Mouse (Mus musculus) G1E (cell line): Measurements from ENCODE around the gene En2. TPM values are rescaled to one million over a fixed set of nuclear protein-coding genes. Genes with fewer than 3 reads are reported as not detected.
A peak's percentile ranks its signal among the peaks of the same experiment; 100 is the strongest.

Experiments used
- ATAC-seq: 2 replicates; pipeline ENCODE4 v1.8.0; 2016; ENCODE audit warnings: mild to moderate bottlenecking; ENCODE audit not compliant: insufficient number of reproducible peaks, poor library complexity, low FRiP score, severe bottlenecking; ENCODE audit errors: extremely low read depth
- DNase-seq: peaks from one replicate; pipeline ENCODE4 v3.0.0; 2012; ENCODE audit warnings: low spot score
- H3K27me3 ChIP-seq: 2 replicates; pipeline ENCODE4 v1.6.1; 2012; ENCODE audit warnings: mild to moderate bottlenecking, low read length, inconsistent platforms; ENCODE audit not compliant: insufficient read depth
- H3K36me3 ChIP-seq: replicated peaks from 2 replicates; pipeline ENCODE3; 2012; ENCODE audit warnings: mild to moderate bottlenecking, inconsistent platforms
- H3K4me1 ChIP-seq: 2 replicates; pipeline ENCODE4 v1.6.1; 2012; ENCODE audit warnings: low read depth, low read length, inconsistent platforms, mixed read lengths; ENCODE audit not compliant: insufficient read depth
- H3K4me3 ChIP-seq: 2 replicates; pipeline ENCODE4 v1.5.1; 2012; ENCODE audit warnings: low read depth, mild to moderate bottlenecking, inconsistent platforms, low read length, moderate library complexity, mixed read lengths
- H3K9me3 ChIP-seq: replicated peaks from 2 replicates; pipeline ENCODE4 v1.6.1; 2012; ENCODE audit warnings: inconsistent platforms
- CTCF ChIP-seq: IDR thresholded peaks from 2 replicates; pipeline ENCODE4 v1.5.1; 2012; ENCODE audit warnings: low read depth, low read length, inconsistent platforms, mixed read lengths
- GATA1 ChIP-seq: IDR thresholded peaks from 2 replicates; pipeline ENCODE4 v1.6.1; 2012; ENCODE audit warnings: borderline replicate concordance, low read length, inconsistent platforms, mixed read lengths
- GATA2 ChIP-seq: IDR thresholded peaks from 2 replicates; pipeline ENCODE4 v1.6.1; 2012; ENCODE audit warnings: low read depth, low read length, inconsistent platforms, borderline replicate concordance
- POLR2AphosphoS5 ChIP-seq: IDR thresholded peaks from 2 replicates; pipeline ENCODE4 v1.6.1; 2012; ENCODE audit warnings: low read depth, low read length, inconsistent platforms; ENCODE audit not compliant: insufficient replicate concordance
- TAL1 ChIP-seq: conservative IDR thresholded peaks from 2 replicates; pipeline ENCODE4 v1.6.1; 2012; ENCODE audit warnings: low read depth, low read length, inconsistent platforms, mixed read lengths
- polyA plus RNA-seq: library from polyadenylated mRNA; stranded (reverse); fragments of >175 nt; gene quantifications from 2 replicates; pipeline ENCODE4 v1.2.3, GENCODE M21; 2012
- total RNA-seq, 2 experiments: library from RNA; stranded (forward) in 1 of 2; stranded (reverse) in 1 of 2; fragments of 200-1000 nt in 1 of 2; fragments of >200 nt in 1 of 2; fragmentation: Nextera tagmentation in 1 of 2; gene quantifications; 2 replicates each; pipeline ENCODE4 v1.2.3; 2014 to 2017

Gene En2
- total and polyA plus RNA-seq, 3 experiments, result not detected

DNA sequence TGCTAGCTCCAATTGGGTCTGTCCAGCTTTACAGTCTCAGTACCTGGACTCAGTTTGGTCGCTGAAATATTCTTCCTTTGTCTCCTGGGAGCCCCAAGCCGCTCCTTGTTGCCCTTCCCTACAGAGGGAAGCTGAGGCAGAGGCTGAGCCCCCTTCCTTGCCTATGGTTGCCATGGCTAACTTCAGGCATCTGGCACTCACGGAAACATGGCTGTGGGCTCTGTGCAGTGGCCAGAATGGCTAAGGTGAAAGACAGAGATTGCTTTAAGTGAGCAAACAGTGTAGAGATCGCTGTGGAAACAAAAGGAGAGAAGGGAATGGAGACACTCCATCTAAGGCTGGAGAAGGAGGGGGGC is 26.6 kb downstream of the En2 start:
- H3K36me3 ChIP-seq, result no peaks in the 10 kb centered on the region
- H3K9me3 ChIP-seq, result no peaks in the 10 kb centered on the region
- H3K4me3 ChIP-seq, result no peak overlapping the region
- H3K4me1 ChIP-seq, result no peaks in the 10 kb centered on the region
- DNase-seq, result no peak
- no peak for ATAC-seq
- H3K27me3 ChIP-seq, result peaks cover 5% of the 10 kb centered on the region
- no peak for TF ChIP-seq POLR2AphosphoS5
- TF ChIP-seq CTCF, result no peak
- TF ChIP-seq GATA2, result no peak
- no peak for TF ChIP-seq GATA1
- TF ChIP-seq TAL1, result no peak

GRCm38 (mm10) chr5:28195473-28195872 is 30.0 kb downstream of the En2 start:
- DNase-seq, result no peak
- TF ChIP-seq GATA1 (no peak), GATA2 (no peak), TAL1 (no peak), CTCF (no peak), POLR2AphosphoS5 (no peak)
- Histone ChIP-seq H3K27me3 (peaks cover 14% of the 10 kb centered on the region), H3K9me3 (no peaks in the 10 kb centered on the region), H3K4me1 (no peaks in the 10 kb centered on the region), H3K4me3 (no peak overlapping the region), H3K36me3 (no peaks in the 10 kb centered on the region)
- ATAC-seq, result no peak

DNA sequence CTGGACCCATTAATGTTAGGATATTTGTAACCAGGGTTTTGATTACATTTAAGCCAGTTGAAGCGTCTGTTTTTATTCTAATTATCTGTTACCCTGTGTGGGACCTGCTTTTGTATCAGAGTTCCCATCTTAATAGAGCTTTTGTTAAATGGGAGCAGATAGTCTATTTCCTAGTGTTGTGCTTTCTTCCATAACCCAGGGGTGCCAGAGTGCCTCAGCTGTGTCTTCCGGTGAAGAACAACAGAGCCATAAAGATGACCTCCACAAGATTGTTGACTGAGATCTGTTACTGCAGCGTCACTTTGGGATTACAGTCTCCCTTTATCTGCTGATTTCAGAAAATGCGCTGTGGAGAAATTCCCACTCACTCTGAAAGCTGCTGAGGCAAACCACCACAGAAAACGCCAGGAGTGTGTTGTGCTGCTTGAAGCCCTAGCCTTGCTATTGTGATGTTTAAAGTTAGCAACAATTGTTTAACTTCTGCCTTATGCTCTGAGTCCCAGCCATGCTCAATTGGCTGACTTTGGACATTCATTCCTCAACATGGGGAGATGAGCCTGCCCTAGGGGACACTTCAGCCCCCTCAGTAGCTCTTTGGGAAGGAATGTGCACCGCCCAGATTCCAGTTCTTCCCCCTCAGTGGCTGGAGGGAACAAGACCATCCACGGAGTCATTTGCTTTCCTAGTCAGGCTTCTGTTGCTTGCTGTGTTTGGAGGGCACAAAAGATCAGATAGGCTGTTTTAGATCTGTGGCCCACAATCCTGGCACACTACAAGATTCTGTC is 33.8 kb downstream of the En2 start:
- TF ChIP-seq GATA1 (no peak), CTCF (no peak), POLR2AphosphoS5 (no peak), TAL1 (no peak), GATA2 (no peak)
- Histone ChIP-seq H3K36me3 (no peaks in the 10 kb centered on the region), H3K27me3 (0 out of 2 replicates have a peak, but pooled peaks cover 10% of the 10 kb centered on the region), H3K4me3 (no peak overlapping the region), H3K9me3 (no peaks in the 10 kb centered on the region), H3K4me1 (no peaks in the 10 kb centered on the region)
- ATAC-seq (no peak), DNase-seq (no peak)

GRCm38 (mm10) chr5:28203086-28203485 is 37.6 kb downstream of the En2 start:
- H3K27me3 ChIP-seq, result peaks cover 8% of the 10 kb centered on the region; the same call in 1 of the 2 replicates
- no peaks in the 10 kb centered on the region for H3K4me1 ChIP-seq
- no peaks in the 10 kb centered on the region for H3K36me3 ChIP-seq
- DNase-seq (no peak), ATAC-seq (no peak)
- no peak for TF ChIP-seq GATA1
- no peak for TF ChIP-seq POLR2AphosphoS5
- no peak for TF ChIP-seq GATA2
- TF ChIP-seq TAL1, result no peak
- 0 out of 2 replicates have a peak, but pooled peaks have one; percentile 4 for TF ChIP-seq CTCF
- no peak overlapping the region for H3K4me3 ChIP-seq
- no peaks in the 10 kb centered on the region for H3K9me3 ChIP-seq

- Histone ChIP-seq H3K4me3 (no peak overlapping the region), H3K9me3 (no peaks in the 10 kb centered on the region), H3K4me1 (no peaks in the 10 kb centered on the region), H3K27me3 (peaks cover 5% of the 10 kb centered on the region), H3K36me3 (no peaks in the 10 kb centered on the region)
- DNase-seq (no peak), ATAC-seq (no peak)
- TF ChIP-seq GATA2 (no peak), GATA1 (no peak), POLR2AphosphoS5 (no peak), TAL1 (no peak), CTCF (no peak)
Measured at GRCm38 (mm10) chr5:28204678-28205077, 39.2 kb downstream of the En2 start.

DNA sequence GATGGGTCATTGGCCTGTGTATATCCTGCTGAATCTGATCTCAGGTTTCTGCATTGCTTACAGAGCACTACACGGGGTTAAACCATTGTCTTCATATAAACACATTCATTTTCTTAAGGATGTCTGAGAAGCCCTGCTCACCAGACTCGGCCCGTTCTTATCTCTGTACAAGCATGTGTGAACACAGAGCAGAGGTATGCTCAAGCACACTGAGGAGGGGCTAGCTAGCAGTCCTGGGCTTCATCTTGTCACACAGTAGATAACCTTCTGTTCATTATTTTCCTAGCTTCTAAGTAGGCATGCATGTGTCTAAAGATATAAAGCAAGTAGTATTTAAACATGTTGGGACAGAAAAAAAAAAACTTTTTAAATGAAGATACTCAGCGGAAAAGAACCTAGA is 41.0 kb downstream of the En2 start:
- no peak for TF ChIP-seq GATA1
- TF ChIP-seq GATA2, result no peak
- TF ChIP-seq CTCF, result no peak
- TF ChIP-seq TAL1, result no peak
- no peak for TF ChIP-seq POLR2AphosphoS5
- Histone ChIP-seq H3K36me3 (no peaks in the 10 kb centered on the region), H3K4me3 (no peak overlapping the region), H3K27me3 (peaks cover 14% of the 10 kb centered on the region), H3K4me1 (no peaks in the 10 kb centered on the region), H3K9me3 (no peaks in the 10 kb centered on the region)
- DNase-seq, result no peak
- no peak for ATAC-seq
